7 mouse cellular contexts compared by ENCODE assay signal in the genomic region with DNA sequence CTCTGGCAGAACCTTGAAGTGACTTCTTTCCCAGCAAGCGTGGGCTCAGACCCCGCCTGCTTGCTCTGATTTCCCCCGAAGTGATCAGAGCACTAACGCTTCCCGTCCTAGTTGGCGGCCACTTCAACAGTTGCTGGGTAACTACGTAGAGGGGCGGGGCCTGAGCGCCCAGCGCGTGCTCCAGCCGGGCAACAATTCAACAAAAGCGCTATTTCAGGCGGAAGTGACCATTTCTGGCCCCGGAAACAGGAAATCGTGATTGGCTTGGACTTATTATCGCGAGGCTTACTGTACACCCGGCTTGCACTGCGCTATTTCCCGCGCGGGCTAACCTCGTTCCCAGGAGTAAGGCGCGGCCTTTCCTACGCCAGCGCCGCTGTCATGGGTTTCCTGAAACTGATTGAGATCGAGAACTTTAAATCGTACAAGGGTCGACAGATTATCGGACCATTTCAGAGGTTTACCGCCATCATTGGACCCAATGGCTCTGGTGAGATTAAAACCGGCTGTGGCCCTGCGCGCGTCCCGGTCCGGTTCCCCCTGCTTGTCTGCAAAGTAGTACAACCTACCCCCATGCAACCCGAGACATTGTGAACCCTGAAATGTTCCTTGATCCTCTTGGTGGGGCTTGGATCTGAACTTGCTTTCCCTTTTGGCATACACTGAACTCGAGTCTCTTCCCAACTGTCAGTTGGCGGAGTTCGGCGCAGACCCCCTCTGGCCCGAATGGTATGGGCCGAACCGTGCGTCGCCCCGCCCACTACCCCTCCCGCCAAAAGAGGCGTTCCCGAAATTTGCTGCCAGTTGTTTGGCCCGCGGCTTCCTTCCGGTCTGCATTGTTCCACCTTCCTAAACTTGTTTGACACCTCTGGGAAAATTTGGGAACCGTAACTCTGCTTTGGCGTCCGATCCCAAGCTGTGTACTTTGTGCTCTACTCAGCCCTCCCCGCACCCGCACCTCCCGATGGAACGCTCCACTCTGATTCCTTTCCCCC. TPM values are rescaled to one million over a fixed set of nuclear protein-coding genes. Genes with fewer than 3 reads are reported as not detected.
DNase-seq lines count a peak whose midpoint lies in the region; ATAC-seq lines count a peak whose summit lies in the region.

TSS of gene Ribc1 (minus strand) at position 145 of the 995 bp plus-strand sequence.
TSS of gene Smc1a (plus strand) at position 278 of the 995 bp plus-strand sequence.

- H3K27me3 ChIP-seq in limb, embryonic 10.5 days (ENCODE audit: low read depth, poor library complexity, severe bottlenecking): peaks cover 96% of the 10 kb centered on the region
- peaks cover 70% of the 10 kb centered on the region for H3K27me3 ChIP-seq in midbrain, embryonic 13.5 days

- ATAC-seq in granulocyte monocyte progenitor cell, adult 5-6 weeks (replicated peaks; ENCODE audit: poor library complexity, severe bottlenecking): peak; percentile 90
- peak; percentile 99 for ATAC-seq in midbrain, embryonic 13.5 days

- peak; percentile 91 for DNase-seq in adrenal gland, adult 8-10 months
- peak; percentile 86 for DNase-seq in embryo, embryonic 9.5 days (ENCODE audit: extremely low spot score)
- peak; percentile 95 for DNase-seq in kidney, adult 11 months
- DNase-seq in limb, embryonic 10.5 days (ENCODE audit: low spot score): peak; percentile 86
- peak; percentile 79 for DNase-seq in spleen, adult 12 weeks (ENCODE audit: low spot score)

- peaks cover 6% of the 10 kb centered on the region; the same call in 1 of the 2 replicates for H3K4me1 ChIP-seq in limb, embryonic 10.5 days
- peaks cover 10% of the 10 kb centered on the region for H3K4me1 ChIP-seq in midbrain, embryonic 13.5 days (replicated peaks)

- no peaks in the 10 kb centered on the region for H3K9me3 ChIP-seq in limb, embryonic 10.5 days (replicated peaks)
- no peaks in the 10 kb centered on the region for H3K9me3 ChIP-seq in midbrain, embryonic 13.5 days

- peak within 1 kb of the TSS; percentile 61 for H3K4me2 ChIP-seq in midbrain, embryonic 13.5 days (replicated peaks)

- H3K27ac ChIP-seq in limb, embryonic 10.5 days: peak within 1 kb of the TSS; percentile 92
- peak within 1 kb of the TSS; percentile 83 for H3K27ac ChIP-seq in midbrain, embryonic 13.5 days

- peaks cover 12% of the 10 kb centered on the region for H3K36me3 ChIP-seq in limb, embryonic 10.5 days
- H3K36me3 ChIP-seq in midbrain, embryonic 13.5 days: peaks cover 10% of the 10 kb centered on the region; the same call in 1 of the 2 replicates

- 14% methylated on average over 64 of the region's 64 CpGs for WGBS in limb, embryonic 10.5 days
- WGBS in midbrain, embryonic 13.5 days: 20% methylated on average over 64 of the region's 64 CpGs

- peak within 1 kb of the TSS; percentile 61 for H3K4me3 ChIP-seq in limb, embryonic 10.5 days
- peak within 1 kb of the TSS; percentile 55 for H3K4me3 ChIP-seq in midbrain, embryonic 13.5 days (replicated peaks)

- peak within 1 kb of the TSS; percentile 64 for H3K9ac ChIP-seq in midbrain, embryonic 13.5 days (replicated peaks)

RNA-seq across cellular contexts. Expression of gene Ribc1, which starts in this region (rescaled TPM):
- total RNA-seq in adrenal gland, adult 8-10 months (2022): 1 to 10 TPM; 1.2 to 2.4 (median 1.5) TPM
- total RNA-seq in granulocyte monocyte progenitor cell, adult 5-6 weeks (2014; fragmentation: Nextera tagmentation): 0.64 and 2.5 TPM in 2 replicates
- total RNA-seq in granulocyte monocyte progenitor cell, adult 5-6 weeks (2017): 2.8 and 3.2 TPM in 2 replicates
- 4.7 and 6.1 TPM in 2 replicates for polyA plus RNA-seq in limb, embryonic 10.5 days (2016; fragmentation: Nextera tagmentation; extraction: Ambion mirVana)
- 4.0 TPM in 2 replicates for polyA plus RNA-seq in midbrain, embryonic 13.5 days (2015; fragmentation: Nextera tagmentation; extraction: Ambion mirVana)

RNA-seq across cellular contexts. Expression of gene Smc1a, which starts in this region (rescaled TPM):
- 10 to 100 TPM; 47.4 to 68.3 (median 61.7) TPM for total RNA-seq in adrenal gland, adult 8-10 months (2022)
- total RNA-seq in granulocyte monocyte progenitor cell, adult 5-6 weeks (2014; fragmentation: Nextera tagmentation): 122 and 129 TPM in 2 replicates
- 246 and 271 TPM in 2 replicates for total RNA-seq in granulocyte monocyte progenitor cell, adult 5-6 weeks (2017)
- polyA plus RNA-seq in limb, embryonic 10.5 days (2016; fragmentation: Nextera tagmentation; extraction: Ambion mirVana): 91.9 and 110 TPM in 2 replicates
- 90.2 and 103 TPM in 2 replicates for polyA plus RNA-seq in midbrain, embryonic 13.5 days (2015; fragmentation: Nextera tagmentation; extraction: Ambion mirVana)

Comparison
In these comparisons a context has a peak if more than half of its experiments do, and no peak if none do; other contexts are left out.
1. Peak in every context shown above with its lines: DNase-seq, ATAC-seq, H3K4me3 ChIP-seq and H3K27ac ChIP-seq.